Mouse (Mus musculus) midbrain, embryonic 14.5 days (tissue): ENCODE measurements around the gene Use1. TPM values are rescaled to one million over a fixed set of nuclear protein-coding genes. Genes with fewer than 3 reads are reported as not detected.
A peak's percentile ranks its signal among the peaks of the same experiment; 100 is the strongest.
"Not testable (repeated sequence)": the region's sequence is repeated elsewhere in the genome, so short reads cannot be mapped to it uniquely, and the experiment has no call there.

Source experiments
- ATAC-seq: fragments of 200-750 bp; cut with Nextera tagmentation; 2 replicates; pipeline ENCODE4 v1.8.0; 2017; ENCODE audit warnings: moderate number of reproducible peaks, moderate library complexity; ENCODE audit not compliant: low FRiP score, low TSS enrichment
- DNase-seq: peaks from one replicate; pipeline ENCODE4 v3.0.0-alpha.2; 2015
- H3K27ac ChIP-seq: fragments of 300-500 bp; sonication (generic); replicated peaks from 2 replicates; pipeline ENCODE4 v1.5.1; 2014; ENCODE audit warnings: mild to moderate bottlenecking, low read depth, low read length, moderate library complexity
- H3K27me3 ChIP-seq: fragments of 300-500 bp; sonication (generic); 2 replicates; pipeline ENCODE4 v1.6.1; 2014; ENCODE audit warnings: low read length, control low read depth, mixed read lengths; ENCODE audit not compliant: control insufficient read depth, insufficient read depth
- H3K36me3 ChIP-seq: fragments of 300-500 bp; sonication (generic); 2 replicates; pipeline ENCODE4 v1.6.1; 2014; ENCODE audit warnings: low read length, control low read depth; ENCODE audit not compliant: control insufficient read depth, insufficient read depth
- H3K4me1 ChIP-seq: fragments of 300-500 bp; sonication (generic); 2 replicates; pipeline ENCODE4 v1.6.1; 2014; ENCODE audit warnings: mild to moderate bottlenecking, antibody characterized with exemption, low read length, control low read depth; ENCODE audit not compliant: control insufficient read depth, insufficient read depth
- H3K4me2 ChIP-seq: fragments of 300-500 bp; sonication (generic); 2 replicates; pipeline ENCODE4 v1.6.1; 2014; ENCODE audit warnings: mild to moderate bottlenecking, low read length, moderate library complexity
- H3K4me3 ChIP-seq: fragments of 300-500 bp; sonication (generic); replicated peaks from 2 replicates; pipeline ENCODE4 v1.5.1; 2014; ENCODE audit warnings: low read depth, low read length
- H3K9ac ChIP-seq: fragments of 300-500 bp; sonication (generic); replicated peaks from 2 replicates; pipeline ENCODE4 v1.6.1; 2014; ENCODE audit warnings: mild to moderate bottlenecking, low read length, moderate library complexity
- H3K9me3 ChIP-seq: fragments of 300-500 bp; sonication (generic); 2 replicates; pipeline ENCODE4 v1.6.1; 2016; ENCODE audit warnings: low read length, control low read depth, mixed read lengths; ENCODE audit not compliant: control insufficient read depth
- WGBS: fragments of 180-500 bp; shearing (Covaris S2); extraction: QIAGEN DNeasy Blood & Tissue Kit; methylation state at CpG from one replicate; pipeline ENCODE4 v1.1.7; 2014; 5-methylcytosine and 5-hydroxymethylcytosine counted together
- polyA plus RNA-seq: library from polyadenylated mRNA; unstranded; fragments of >200 nt; fragmentation: Nextera tagmentation; extraction: Ambion mirVana; gene quantifications from 2 replicates; pipeline ENCODE4 v1.2.1, GENCODE M21; 2014

Gene Use1
- polyA plus RNA-seq = 121 TPM in 2 replicates

GRCm38 (mm10) chr8:71366771-71367528 is at the start of gene Use1:
TSS of gene Use1 (plus strand) at chr8:71366848.
- Histone ChIP-seq H3K4me2 (peak within 1 kb of the TSS; percentile 73), H3K4me1 (peaks cover 14% of the 10 kb centered on the region), H3K27ac (peak within 1 kb of the TSS; percentile 93), H3K9me3 (no peaks in the 10 kb centered on the region), H3K36me3 (peaks cover 12% of the 10 kb centered on the region; the same call in 1 of the 2 replicates), H3K4me3 (peak within 1 kb of the TSS; percentile 64), H3K27me3 (no peaks in the 10 kb centered on the region), H3K9ac (peak within 1 kb of the TSS; percentile 52)
- ATAC-seq (peak; percentile 77), DNase-seq (peak; percentile 95)
- under 1% methylated on average over 56 of the region's 56 CpGs for WGBS

GRCm38 (mm10) chr8:71318610-71319009 is 48.0 kb upstream of the Use1 start:
- WGBS = 78% methylated on average over 5 of the region's 5 CpGs
- not testable (repeated sequence) for H3K9ac ChIP-seq
- H3K36me3 ChIP-seq = peaks cover 31% of the 10 kb centered on the region

GRCm38 (mm10) chr8:71319760-71320159 is 46.9 kb upstream of the Use1 start:
- WGBS = 94% methylated on average over 2 of the region's 2 CpGs
- peaks cover 42% of the 10 kb centered on the region for H3K36me3 ChIP-seq
- not testable (repeated sequence) for H3K9ac ChIP-seq, H3K27ac ChIP-seq, H3K27me3 ChIP-seq, DNase-seq, H3K9me3 ChIP-seq, H3K4me3 ChIP-seq, ATAC-seq, H3K4me1 ChIP-seq, H3K4me2 ChIP-seq

More at GRCm38 (mm10) chr8:71318610-71319009, 48.0 kb upstream of the Use1 start:
- H3K27ac ChIP-seq, H3K27me3 ChIP-seq, H3K4me1 ChIP-seq, H3K4me3 ChIP-seq, DNase-seq, ATAC-seq, H3K9me3 ChIP-seq, H3K4me2 ChIP-seq: not testable (repeated sequence)

GRCm38 (mm10) chr8:71322939-71323338 is 43.7 kb upstream of the Use1 start:
- Histone ChIP-seq H3K9ac (no peak overlapping the region), H3K36me3 (peaks cover 53% of the 10 kb centered on the region)

GRCm38 (mm10) chr8:71324848-71325247 is 41.8 kb upstream of the Use1 start:
- no peak overlapping the region for H3K27ac ChIP-seq
- peaks cover 72% of the 10 kb centered on the region for H3K36me3 ChIP-seq
- no peak overlapping the region for H3K4me2 ChIP-seq
- ATAC-seq (no peak), DNase-seq (peak; percentile 20)
- no peaks in the 10 kb centered on the region for H3K9me3 ChIP-seq
- H3K9ac ChIP-seq = no peak overlapping the region
- 92% methylated on average over 1 of the region's 1 CpGs for WGBS
- no peak overlapping the region for H3K4me3 ChIP-seq
- no peaks in the 10 kb centered on the region for H3K27me3 ChIP-seq
- no peaks in the 10 kb centered on the region for H3K4me1 ChIP-seq

More at GRCm38 (mm10) chr8:71322939-71323338, 43.7 kb upstream of the Use1 start:
- 94% methylated on average over 3 of the region's 3 CpGs for WGBS
- no peak overlapping the region for H3K27ac ChIP-seq
- H3K27me3 ChIP-seq = no peaks in the 10 kb centered on the region
- no peaks in the 10 kb centered on the region for H3K9me3 ChIP-seq
- ATAC-seq (no peak), DNase-seq (no peak)
- H3K4me3 ChIP-seq = no peak overlapping the region
- H3K4me1 ChIP-seq = no peaks in the 10 kb centered on the region
- H3K4me2 ChIP-seq = no peak overlapping the region

GRCm38 (mm10) chr8:71337834-71338233 is 28.8 kb upstream of the Use1 start:
- not testable (repeated sequence) for H3K9ac ChIP-seq, DNase-seq, H3K27me3 ChIP-seq, H3K9me3 ChIP-seq, H3K4me2 ChIP-seq, H3K4me3 ChIP-seq, H3K4me1 ChIP-seq, ATAC-seq, H3K27ac ChIP-seq
- peaks cover 64% of the 10 kb centered on the region for H3K36me3 ChIP-seq
- WGBS = 97% methylated on average over 6 of the region's 6 CpGs

- no peaks in the 10 kb centered on the region for H3K4me1 ChIP-seq
- no peak overlapping the region for H3K9ac ChIP-seq
- WGBS = 81% methylated on average over 5 of the region's 5 CpGs
- H3K36me3 ChIP-seq = peaks cover 74% of the 10 kb centered on the region
- no peaks in the 10 kb centered on the region for H3K27me3 ChIP-seq
- ATAC-seq = no peak
- peak; percentile 60 for DNase-seq
- H3K4me2 ChIP-seq = no peak overlapping the region
- no peak overlapping the region for H3K4me3 ChIP-seq
- no peak overlapping the region for H3K27ac ChIP-seq
- H3K9me3 ChIP-seq = no peaks in the 10 kb centered on the region
These were observed 26.0 kb upstream of the Use1 start for GRCm38 (mm10) chr8:71340625-71341024.

GRCm38 (mm10) chr8:71346581-71346980 is 20.1 kb upstream of the Use1 start:
- DNase-seq = no peak
- H3K9me3 ChIP-seq = no peaks in the 10 kb centered on the region
- ATAC-seq = no peak
- H3K27me3 ChIP-seq = no peaks in the 10 kb centered on the region
- H3K4me2 ChIP-seq = no peak overlapping the region
- 86% methylated on average over 1 of the region's 1 CpGs for WGBS
- no peak overlapping the region for H3K4me3 ChIP-seq
- H3K4me1 ChIP-seq = no peaks in the 10 kb centered on the region
- no peak overlapping the region for H3K9ac ChIP-seq
- H3K36me3 ChIP-seq = peaks cover 93% of the 10 kb centered on the region
- no peak overlapping the region for H3K27ac ChIP-seq

- no peak overlapping the region for H3K9ac ChIP-seq
- no peak overlapping the region for H3K4me3 ChIP-seq
- H3K4me2 ChIP-seq = no peak overlapping the region
- no peak overlapping the region for H3K27ac ChIP-seq
- ATAC-seq = no peak
- H3K4me1 ChIP-seq = no peaks in the 10 kb centered on the region
- H3K27me3 ChIP-seq = no peaks in the 10 kb centered on the region
- peaks cover 97% of the 10 kb centered on the region for H3K36me3 ChIP-seq
- DNase-seq = no peak
- no peaks in the 10 kb centered on the region for H3K9me3 ChIP-seq
- WGBS = 80% methylated on average over 3 of the region's 3 CpGs
These were observed 15.5 kb upstream of the Use1 start for GRCm38 (mm10) chr8:71351117-71351516.
